Mouse (Mus musculus) liver (tissue): ENCODE measurements around the gene Erc2.

ENCODE experiments used
- DNase-seq: peaks from one replicate; pipeline ENCODE4 v3.0.0-alpha.2; 2020; ENCODE audit warnings: mixed read lengths

Gene Erc2

DNA sequence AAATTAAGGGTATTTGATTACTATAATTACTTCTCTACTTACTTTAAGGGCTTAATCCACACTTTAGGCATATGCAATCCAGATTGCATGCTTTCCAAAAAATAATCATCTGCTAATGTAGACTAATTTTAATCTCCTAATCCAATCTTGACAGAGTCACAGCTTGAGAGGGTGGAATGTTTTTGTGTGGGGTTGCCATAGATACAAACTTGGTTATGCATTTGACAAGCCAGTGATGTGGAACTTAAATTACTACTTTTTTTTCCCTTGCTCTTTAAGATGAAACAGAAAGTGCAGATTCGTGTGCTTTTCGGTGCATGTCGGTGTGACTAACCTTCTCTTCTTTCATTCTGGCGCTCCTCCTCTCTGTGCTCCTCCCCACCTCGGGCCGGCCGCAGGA lies 694.6 kb downstream of the Erc2 start:
- DNase-seq: no peak

DNA sequence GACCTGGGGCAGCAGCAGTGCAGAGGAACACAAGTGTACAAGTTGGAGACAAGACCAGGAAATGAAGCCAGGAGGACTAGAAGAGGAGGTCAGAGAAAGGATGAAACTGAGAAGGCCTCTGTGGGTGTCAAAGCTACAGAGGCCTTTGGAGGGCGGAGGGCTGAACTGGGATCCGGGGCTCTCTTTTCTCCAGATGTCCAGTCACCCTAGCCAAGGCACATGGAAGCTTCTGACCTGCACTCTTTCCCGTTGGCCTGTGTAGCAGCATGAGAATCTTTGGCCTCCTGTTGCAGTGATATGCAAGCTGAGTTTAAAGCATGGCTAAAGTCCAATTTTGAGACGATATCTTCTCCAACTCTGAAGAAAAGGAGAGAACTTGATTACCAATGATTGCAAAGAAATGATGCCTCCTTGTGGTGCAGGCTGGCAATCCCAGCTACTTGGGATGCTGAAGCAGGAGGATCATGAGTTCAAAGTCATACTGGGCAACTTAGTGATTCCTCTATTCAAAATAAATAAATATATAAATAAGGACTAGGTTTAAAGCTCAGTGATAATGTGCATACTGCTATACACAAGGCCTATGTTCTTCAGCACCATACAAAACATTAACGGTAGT lies 699.8 kb downstream of the Erc2 start:
- DNase-seq: no peak

DNA sequence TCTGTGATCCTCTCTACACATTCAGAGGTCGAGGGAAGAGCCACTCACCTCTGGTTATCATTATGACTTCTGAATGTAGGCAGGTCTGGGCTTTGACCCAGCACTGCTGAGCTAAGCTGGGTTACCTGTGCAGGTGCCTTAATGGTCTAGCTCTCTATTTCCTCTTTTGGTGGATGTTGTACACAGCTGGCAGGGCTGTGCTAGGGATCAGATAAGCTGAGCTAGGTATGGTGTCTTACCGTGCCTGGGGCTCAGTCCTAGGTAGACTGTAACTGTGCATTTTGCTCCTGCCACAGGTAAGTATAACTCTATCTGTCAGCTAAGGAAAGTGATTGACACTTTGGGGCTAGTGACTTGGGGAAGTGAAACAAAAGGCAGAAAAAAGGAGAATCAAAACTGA lies 701.0 kb downstream of the Erc2 start:
- no peak for DNase-seq

DNA sequence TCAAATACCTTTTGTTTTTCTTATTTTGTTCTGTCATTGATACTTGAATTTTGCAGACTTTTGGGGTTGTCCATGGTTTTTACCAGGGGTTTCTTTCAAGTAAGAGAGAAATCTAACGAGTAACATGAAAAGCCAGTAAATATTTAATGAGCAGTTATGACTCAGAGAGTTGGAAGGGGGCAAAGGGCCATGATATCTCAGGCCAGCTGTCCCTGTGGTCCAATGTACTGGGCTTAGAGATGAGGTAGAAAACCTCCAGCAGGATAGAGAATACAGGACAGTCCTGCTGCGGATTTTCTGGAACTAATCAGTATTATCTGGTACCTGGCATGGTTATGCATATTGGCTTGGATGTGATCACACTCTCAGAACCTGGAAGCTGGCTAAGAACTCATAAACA lies 701.5 kb downstream of the Erc2 start:
- DNase-seq: no peak

DNA sequence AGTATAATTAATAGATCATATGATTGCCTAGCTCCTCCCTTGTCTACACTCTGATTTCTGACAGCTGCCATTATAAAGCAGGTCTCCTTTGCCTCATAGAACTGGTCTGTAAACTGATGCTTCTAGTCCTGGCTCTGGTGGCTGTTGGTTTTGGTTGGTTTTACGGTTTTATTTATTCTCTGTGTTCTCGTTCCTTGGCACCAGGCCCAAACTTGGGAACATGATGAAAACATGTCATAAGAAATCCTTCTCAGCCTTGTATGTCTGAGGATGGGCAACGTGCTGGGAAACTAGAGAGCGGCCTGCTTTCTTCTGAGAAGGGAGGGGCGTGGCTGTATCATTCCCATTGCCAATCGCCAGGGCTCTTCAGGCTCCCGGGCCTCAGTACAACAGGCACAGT lies 704.2 kb downstream of the Erc2 start:
- no peak for DNase-seq

DNA sequence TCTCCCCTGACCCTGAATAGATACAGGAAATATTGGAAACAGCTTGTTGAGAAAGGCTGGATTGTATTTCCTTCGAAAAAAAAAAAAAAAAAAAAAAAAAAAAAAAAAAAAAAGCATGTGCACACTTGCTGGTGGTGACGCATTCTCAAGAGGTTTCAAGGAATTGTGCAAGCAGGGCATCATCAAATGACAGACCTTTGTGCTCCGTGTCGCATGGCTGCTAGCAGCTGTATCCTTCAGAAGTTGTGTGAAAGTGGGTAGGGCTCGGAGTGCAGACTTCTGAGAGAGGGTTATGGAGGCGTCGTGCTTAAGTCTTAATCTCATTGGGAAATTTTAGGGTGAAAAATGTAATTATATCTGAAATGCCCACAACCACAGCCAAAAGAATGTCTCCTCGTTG lies 706.3 kb downstream of the Erc2 start:
- no peak for DNase-seq

DNA sequence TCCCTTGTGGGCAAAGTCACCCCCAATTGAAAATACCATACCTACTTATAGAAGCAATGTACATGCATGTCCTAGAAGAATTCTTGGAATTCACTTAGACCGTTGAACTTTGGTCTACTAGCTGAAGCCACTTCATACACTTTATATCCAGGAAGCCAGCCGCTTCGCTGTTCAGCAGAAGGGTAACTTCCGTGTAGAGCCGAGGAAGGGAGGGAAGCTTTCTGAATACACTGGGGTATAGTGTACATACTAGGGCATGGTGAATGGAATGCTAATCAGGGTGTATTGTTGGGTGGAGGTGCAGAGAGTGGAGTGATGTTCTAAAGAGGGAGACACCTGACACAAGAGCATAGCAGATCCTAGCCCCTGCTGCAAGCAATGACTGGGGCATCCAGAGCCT lies 708.9 kb downstream of the Erc2 start:
- no peak for DNase-seq

DNA sequence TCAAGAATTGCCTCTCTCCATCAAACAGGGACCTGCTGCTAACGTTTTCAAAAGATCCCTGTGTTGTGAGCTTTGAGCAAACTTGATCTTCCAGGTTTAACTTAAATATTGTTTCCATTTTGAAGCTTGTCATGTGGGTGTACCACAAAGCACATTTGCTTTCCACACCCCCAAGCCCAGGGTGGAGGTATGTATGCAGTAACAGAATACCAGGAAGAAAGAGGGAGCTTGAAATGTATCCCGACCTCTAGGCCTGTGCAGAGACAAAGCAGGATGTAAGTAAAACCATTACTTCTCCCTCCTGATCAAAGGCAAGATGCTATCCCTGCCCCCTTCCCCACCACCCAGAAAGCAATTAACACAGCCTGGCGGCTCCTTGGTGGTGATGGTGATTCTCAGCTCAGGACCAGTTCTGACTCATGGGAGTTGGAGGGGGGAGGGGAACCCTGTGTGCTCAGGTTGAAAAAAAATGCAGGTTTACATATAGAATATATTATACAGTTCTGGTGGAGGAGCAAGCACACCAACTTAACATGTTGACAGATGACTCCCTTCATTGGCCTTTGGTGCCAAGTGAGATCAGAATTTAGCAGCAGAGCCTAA lies 710.2 kb downstream of the Erc2 start:
- DNase-seq: no peak

DNA sequence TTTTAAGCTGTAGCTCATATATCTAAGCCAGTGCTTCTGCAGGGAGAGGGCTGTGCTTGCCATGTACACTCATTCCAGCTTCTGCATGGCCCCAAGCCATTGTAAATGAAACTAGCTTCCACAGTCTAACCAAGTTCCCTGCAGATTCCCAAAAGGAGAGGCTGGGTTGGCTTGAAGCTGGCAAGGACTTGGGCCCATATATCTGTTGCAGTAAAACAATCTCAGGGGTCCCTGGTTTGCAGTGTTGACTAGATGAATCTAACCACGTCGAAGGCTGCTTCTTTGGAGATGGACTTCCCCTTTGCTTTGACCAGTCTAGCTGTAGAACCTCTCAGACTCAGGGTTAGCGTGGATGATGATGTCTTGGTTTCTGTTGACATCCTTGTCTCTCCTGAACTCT lies 716.9 kb downstream of the Erc2 start:
- no peak for DNase-seq

DNA sequence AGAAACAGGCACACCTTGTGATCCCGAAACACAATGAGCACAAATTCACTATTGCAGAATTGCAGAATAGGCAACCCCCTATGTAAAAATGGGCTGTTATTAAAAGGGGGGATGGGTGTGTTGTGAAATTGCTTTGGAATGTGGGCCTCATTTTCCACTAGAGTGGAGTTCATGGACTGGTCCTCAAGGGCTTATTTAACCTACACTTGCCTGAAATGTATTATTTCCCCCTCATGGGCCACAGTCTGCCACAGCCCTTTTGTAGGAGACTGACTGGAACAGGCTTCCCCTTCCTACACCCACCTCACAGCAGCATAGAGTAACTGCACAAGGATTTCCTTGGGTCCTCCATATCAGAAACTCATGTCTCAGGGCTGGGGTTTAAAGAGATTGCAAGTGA lies 726.9 kb downstream of the Erc2 start:
- no peak for DNase-seq

DNA sequence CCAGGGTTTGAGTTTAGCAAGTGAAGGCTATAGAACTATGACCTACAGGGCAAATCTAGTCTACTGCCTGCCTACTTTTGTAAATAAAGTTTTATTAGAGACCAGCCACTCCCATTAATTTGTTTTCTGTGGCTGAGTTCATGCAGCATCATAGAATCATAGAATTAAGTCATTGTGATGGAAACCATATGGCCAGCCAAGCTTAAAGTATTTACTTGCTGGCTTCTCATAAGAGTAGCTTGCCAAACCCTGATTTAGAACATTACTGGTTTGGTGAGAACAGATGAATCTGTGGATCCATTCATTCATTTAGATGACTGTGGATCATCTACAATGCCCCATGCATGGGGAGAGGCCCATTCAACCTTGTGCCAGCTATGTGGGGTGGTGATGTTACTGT lies 733.8 kb downstream of the Erc2 start:
- no peak for DNase-seq

DNA sequence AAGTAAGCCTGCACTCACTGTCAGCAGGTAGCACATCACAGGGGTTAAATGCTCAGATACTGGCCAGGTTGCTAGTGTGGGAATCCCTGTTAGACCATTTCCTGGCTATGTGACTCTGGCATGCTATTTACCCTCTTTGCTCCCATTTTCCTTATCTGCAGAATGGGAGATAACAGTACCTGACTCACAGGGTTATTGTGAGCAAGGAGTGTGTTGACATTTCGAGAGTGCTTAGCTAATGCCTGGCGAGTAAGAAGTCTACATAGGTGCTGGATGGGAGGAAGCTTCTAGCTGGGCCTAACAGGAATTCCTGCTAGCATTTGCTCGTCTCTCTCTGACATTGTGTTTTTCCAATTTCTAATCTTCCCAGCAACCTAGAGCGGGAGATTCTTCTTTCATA lies 737.3 kb downstream of the Erc2 start:
- no peak for DNase-seq

DNA sequence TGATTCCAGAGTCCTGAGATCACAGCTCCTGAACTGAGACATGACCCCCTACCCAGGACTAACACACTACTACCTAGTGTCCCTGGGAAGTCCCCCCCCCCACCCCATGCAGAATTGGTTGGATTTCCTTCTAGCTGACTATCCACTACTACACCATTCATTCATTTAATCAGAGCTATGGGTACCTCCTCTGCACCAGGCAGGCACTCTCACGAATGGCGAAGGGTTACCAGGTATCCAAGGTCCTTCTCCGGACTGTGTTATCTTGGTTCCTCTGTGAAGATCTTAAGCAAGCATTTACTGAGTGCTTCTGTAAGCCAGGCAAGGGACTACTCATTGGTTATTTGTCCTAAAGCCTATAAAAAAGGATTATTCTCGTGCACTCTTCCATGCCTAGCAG lies 737.8 kb downstream of the Erc2 start:
- DNase-seq: no peak

DNA sequence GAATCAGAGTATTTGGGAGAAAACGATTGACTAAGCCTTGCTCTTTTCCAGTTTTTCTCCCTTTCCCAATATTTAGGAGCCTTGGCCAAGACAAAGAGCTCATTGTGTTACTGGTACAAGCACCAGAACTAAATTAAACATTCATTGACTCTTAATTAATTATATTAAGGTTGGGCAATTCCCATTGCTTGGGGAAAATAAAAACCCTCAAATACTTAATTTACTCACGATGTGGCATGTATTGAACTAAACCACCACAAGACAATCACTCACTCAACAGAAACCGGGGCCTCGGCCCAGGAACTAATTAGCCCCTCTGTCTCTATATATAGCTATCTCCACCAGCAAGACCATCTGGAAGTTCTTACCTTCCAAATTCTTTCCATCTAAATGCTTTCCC lies 740.1 kb downstream of the Erc2 start:
- no peak for DNase-seq

DNA sequence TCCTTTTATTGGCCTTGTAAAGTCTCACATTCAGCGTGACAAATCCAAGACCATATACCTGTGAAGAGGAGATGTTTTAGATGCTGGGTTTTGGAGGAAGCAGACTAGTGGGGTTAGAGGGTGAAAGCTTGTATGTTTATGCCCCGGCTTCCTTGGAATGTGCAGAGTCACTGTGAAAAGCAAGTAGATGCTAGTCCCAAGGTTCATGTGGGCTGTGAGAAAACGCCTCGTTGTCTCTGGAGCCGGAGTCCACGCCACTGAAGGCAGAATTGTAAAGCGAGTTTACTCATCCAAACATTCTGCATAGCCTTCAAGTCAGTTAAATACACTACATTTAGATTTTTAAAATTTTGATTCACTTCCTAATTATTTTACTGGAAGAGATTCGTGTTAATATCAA lies 748.5 kb downstream of the Erc2 start:
- DNase-seq: no peak

DNA sequence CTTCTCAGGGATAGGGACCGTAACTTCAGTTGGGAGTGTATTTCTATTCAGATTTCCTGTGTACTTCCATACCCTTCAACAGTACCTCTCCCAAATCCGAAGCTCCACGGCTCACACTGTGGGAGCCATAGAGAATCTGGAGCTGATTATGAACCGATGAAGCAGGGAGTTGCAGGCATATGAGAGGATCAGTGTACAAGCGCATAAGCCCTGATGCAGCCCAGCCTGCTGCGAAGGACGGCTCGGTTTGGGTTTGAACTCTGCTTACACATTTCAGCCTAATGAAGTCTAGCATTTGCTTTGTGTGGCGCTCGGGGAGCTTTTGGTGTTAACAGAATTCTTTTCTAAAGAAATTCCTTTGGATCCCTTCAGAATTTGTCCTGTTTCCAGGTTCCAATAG lies 749.4 kb downstream of the Erc2 start:
- no peak for DNase-seq

DNA sequence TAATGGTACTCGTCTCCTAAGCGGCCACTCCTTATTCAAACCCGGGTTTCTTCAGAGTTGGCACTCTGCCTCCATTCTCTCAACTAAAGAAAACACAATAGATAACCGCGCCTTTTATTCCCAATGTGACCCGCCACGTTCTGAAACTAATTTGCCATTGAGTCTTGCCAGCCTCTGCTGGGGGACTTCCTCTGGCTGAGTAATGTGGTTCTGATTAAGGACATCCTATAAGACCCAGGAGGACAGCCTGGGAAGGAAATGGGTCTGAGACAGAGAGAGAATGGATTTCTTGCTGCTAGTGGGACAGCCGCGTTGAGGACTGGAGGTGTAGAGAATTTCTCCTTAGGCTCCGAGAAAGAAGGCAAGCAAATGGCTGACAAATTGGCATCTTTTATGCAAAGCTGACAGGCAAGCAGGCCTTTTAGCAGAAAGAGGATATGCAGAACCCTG lies 753.4 kb downstream of the Erc2 start:
- DNase-seq: no peak

DNA sequence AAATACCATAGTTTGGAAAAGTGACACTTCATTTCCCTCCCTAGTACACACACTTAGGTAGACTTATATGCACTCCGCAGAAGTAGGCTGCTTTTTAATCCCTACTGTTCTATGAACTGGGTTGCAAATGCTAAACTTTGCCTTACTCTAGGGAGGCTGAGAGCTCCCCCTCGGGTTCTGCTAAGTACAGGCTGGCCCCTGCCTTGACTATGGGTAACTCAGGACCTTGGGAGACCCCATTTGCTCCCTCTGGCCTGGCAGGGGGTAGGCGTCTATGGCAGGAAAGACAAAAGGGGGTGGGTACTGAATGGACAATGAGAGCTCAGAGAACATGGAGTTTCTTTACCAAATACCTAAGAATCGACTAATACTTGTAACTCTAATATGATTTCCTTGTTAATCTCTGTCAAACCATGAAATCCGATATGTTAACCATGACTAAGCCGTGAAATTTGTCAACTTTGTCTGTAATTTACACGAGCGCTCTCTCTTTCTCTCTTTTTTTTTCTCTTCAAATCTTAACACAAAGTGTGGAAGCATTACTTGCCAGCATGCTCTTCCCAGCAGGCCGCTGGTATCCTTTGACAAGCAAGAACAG lies 754.1 kb downstream of the Erc2 start:
- DNase-seq: no peak

DNA sequence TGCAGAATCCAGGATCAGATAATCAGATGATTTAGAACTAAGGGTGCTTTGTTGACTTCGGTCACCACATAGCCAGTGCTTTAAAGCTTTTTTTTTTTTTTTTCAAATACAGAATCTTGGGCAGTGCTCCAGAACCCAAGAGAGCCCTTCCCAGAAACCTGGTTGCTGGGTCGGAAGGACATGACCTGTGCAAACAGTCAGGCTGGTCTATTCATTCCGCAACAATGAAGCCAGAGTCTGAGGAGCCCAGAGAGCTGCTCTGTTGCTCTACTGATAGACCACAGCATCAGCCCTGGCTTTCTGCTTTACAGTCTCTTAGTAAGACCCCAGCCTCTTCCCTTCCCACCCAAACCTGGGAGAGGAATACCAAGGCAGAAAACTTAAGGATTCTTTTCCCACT lies 755.3 kb downstream of the Erc2 start:
- no peak for DNase-seq

DNA sequence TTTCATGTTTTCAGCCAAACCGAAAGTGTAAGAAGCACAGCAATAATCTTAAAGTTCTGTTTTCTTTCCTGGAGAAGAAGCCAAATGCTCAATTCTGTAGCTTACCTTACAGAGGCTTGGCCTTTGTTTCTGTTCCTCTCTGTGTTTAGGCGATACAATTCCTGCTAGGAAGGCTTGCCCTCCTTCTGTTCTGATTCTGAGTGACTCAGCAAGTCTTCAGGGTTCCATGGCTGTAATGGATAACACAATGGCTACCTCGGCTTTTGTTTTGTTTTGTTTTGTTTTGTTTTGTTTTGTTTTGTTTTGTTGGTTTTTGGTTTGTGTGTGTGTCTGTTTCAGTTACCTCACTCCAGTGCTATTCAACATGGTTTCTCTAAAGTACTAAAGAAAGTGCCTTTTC lies 757.9 kb downstream of the Erc2 start:
- no peak for DNase-seq

DNA sequence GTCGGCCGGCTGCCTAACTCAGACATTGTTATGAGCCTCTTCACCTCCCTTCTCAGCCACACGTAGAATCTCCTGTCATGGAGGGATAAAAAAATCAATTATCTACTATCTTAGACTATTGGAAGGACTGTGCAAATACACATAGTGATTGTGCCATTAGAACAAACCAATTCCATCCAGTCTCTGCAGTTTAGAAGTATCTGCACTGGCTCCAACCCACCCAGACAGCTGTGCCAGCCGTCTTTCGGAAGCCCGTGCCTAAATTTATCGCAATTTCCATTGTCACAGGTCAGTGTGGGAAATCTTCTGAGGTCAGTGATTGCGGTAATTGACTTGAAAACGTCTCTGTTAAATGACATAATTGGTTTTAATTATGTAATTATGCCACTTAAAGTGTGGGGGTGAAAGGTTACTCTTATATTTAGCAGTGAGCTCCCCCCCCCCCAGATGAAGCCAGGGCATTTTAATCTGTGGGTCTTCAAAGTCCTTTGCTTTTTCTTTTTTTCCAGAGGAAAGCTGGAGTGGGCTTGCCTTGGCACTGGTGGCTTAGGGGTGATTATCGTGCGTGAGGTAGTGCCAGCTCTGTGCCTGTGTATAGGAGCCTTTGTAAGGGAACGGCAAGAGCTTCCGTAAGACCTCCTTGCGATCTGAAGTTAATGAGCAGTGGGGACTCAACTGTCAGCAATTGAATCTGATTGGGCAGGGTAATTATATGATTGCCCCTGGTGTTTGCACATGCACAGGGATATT lies 759.7 kb downstream of the Erc2 start:
- no peak for DNase-seq

DNA sequence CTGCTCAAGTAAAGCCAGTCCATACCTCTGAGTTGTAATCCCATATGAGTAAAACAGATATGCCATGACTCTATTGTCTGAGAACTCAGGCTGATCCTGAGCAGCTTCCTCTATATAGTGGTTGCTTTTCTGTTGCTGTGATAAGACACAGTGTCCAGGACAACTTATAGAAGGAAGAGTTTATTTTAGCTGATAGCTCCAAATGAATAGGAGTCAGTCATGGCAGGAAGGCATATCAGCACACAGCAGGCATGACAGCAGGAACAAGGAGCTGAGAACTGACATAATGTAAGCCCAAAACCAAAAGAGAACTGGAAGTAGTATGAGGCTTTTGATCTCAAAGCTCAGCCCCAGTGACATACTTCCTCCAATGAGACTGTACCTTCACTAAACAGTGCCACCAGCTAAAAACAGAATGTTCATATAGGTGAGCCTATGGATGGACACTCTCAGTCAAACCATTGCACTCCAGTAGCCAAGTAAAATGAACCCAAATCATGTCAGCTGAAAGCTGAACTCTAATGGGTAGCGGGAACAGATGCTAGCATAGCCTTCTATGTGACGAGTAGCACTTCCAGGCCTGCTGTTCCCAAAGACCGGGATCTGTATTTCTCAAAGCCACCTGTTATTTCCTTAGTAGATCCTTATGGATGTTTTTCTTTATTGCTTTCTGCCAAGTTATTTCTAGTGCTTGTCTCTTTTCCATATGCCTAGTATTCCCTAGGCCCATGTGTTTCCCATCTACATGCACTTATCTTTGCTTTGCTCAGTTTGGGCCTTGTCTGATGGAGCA lies 764.8 kb downstream of the Erc2 start:
- no peak for DNase-seq

DNA sequence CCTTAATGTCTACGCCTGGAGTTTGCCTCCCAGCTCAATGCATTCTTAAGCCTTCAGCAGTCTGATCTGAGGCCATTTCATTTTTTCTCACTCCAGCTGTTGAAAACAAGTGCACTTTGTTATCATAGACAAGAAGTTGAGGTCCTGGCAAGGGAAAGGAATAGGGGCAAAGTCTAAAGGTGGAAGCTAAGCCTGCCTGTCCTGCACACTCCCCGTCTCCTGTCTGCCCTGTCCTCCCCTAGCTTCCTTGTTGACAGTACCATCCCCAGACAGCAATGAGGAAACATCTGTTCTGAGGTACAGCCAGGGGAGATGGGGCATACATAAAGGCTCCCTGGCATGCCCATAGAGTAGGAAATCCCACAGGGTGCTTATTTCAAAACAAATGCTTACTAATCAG lies 776.7 kb downstream of the Erc2 start:
- DNase-seq: no peak
